16 mouse cellular contexts compared by ENCODE assay signal in the genomic region with DNA sequence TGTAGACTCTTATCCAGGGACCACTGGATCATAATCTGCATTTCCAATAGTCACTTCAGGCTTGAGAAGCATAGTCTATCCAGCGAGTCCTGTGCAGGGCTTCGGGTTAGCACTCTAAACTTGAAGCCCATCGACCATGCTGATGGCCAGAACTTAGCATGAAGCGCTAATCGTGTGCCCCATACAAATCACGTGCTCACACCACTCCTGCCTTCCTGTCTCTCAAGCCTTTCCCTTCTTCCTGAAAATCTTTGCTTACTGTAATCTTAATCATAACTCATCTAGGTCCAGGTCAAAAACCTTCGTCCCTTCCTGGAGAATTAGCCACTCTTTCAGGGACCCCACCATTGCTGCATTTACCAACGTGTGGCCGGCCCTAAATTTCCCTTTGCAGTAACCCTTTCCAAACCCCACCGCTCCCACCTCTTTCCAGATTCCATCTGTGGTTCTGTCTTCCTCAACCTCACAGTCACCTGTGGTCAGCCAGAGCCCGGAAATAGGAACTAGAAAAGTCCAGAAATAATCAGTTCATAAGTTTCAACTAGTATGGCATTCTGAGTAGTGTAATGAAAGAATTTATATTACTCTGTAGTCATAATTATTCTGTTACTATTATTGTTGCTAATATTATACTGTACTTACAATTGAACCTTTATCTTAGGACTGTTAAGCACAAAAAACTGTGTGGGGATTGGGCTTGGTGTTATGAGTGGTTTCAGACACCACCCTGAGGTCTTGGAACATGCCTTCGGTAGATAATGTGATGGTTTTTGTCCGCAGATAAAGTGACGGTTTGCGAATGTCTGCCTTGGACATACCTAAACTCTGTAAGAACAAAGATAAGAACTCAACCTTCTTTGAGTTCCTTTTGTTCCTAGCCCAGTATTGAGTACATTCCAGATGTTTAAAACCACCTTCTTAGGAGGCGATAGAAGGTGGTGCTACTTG.
"Had no signal": no experiment of that assay in that cellular context is flagged by ENCODE, and none has a peak within 500 bp of the region (broad histone marks: within the 10 kb centered on the region; RNA-seq: fewer than 3 reads in every experiment).

No protein-coding gene starts in this region.

- H3K4me2 ChIP-seq: intestine, embryonic 15.5 days; kidney, embryonic 15.5 days; limb, embryonic 13.5 days; midbrain, embryonic 12.5 days; neural tube, embryonic 13.5 days had no signal

- H3K9me3 ChIP-seq: intestine, embryonic 15.5 days; kidney, embryonic 15.5 days; limb, embryonic 13.5 days; midbrain, embryonic 12.5 days; neural tube, embryonic 13.5 days had no signal

- H3K27ac ChIP-seq: intestine, embryonic 15.5 days; kidney, embryonic 15.5 days; limb, embryonic 13.5 days; midbrain, embryonic 12.5 days; neural tube, embryonic 13.5 days had no signal

- H3K27me3 ChIP-seq: intestine, embryonic 15.5 days; kidney, embryonic 15.5 days; limb, embryonic 13.5 days; midbrain, embryonic 12.5 days; neural tube, embryonic 13.5 days had no signal

- H3K9ac ChIP-seq: intestine, embryonic 15.5 days; kidney, embryonic 15.5 days; limb, embryonic 13.5 days; midbrain, embryonic 12.5 days; neural tube, embryonic 13.5 days had no signal

- DNase-seq: kidney, adult 18-20 months; kidney, postnatal 25 days; layer of hippocampus, adult 9-11 months; layer of hippocampus, postnatal 36 days; left cerebral cortex, postnatal 4 days; lung, adult 18-20 months; lung, postnatal 36 days; right cerebral cortex, postnatal 14 days; thymus, adult 18-20 months; thymus, postnatal 14 days had no signal

- H3K36me3 ChIP-seq: intestine, embryonic 15.5 days; kidney, embryonic 15.5 days; limb, embryonic 13.5 days; midbrain, embryonic 12.5 days; neural tube, embryonic 13.5 days had no signal

- H3K4me3 ChIP-seq: intestine, embryonic 15.5 days; kidney, embryonic 15.5 days; limb, embryonic 13.5 days; midbrain, embryonic 12.5 days; neural tube, embryonic 13.5 days had no signal

- ATAC-seq: intestine, embryonic 15.5 days; midbrain, embryonic 16.5 days had no signal

- H3K4me1 ChIP-seq: intestine, embryonic 15.5 days; kidney, embryonic 15.5 days; limb, embryonic 13.5 days; midbrain, embryonic 12.5 days; neural tube, embryonic 13.5 days had no signal
